Mouse (Mus musculus) MEL (cell line): Measurements from ENCODE around the gene Ucn2. TPM values are rescaled to one million over a fixed set of nuclear protein-coding genes. Genes with fewer than 3 reads are reported as not detected.
A peak's percentile ranks its signal among the peaks of the same experiment; 100 is the strongest.

Experiments used
- DNase-seq: peaks from one replicate; pipeline ENCODE4 v3.0.0; 2011; ENCODE audit warnings: low read depth, low spot score
- H3K27ac ChIP-seq: 2 replicates; pipeline ENCODE4 v1.5.1; 2012; ENCODE audit warnings: low read depth, mild to moderate bottlenecking, control low read depth, low read length, moderate library complexity; ENCODE audit not compliant: control insufficient read depth
- H3K27me3 ChIP-seq, 2 experiments: fragments of 150-350 bp in 1 of 2; sonication (generic) in 1 of 2; 2 replicates each; pipeline ENCODE4 v1.6.1; 2012; ENCODE audit warnings: low read length in 2 of 2, mild to moderate bottlenecking in 2 of 2, improper control_type of control experiment in 1 of 2, moderate library complexity in 1 of 2; ENCODE audit not compliant: insufficient read depth in 2 of 2, control insufficient read depth in 1 of 2
- H3K36me3 ChIP-seq, 2 experiments: 2 replicates each; pipeline ENCODE4 v1.6.1; 2012 to 2014; ENCODE audit warnings: low read length in 2 of 2, improper control_type of control experiment in 1 of 2, inconsistent platforms in 1 of 2, mild to moderate bottlenecking in 1 of 2; ENCODE audit not compliant: insufficient read depth in 2 of 2, control insufficient read depth in 1 of 2
- H3K4me1 ChIP-seq, 2 experiments: fragments of 150-350 bp in 1 of 2; sonication (generic) in 1 of 2; 2 replicates each; pipeline ENCODE4 v1.6.1; 2012; ENCODE audit warnings: low read length in 2 of 2, improper control_type of control experiment in 1 of 2, mild to moderate bottlenecking in 1 of 2; ENCODE audit not compliant: insufficient read depth in 2 of 2, control insufficient read depth in 1 of 2
- H3K4me3 ChIP-seq, 2 experiments: fragments of 150-350 bp in 1 of 2; sonication (generic) in 1 of 2; 2 replicates each; pipeline ENCODE4 v1.5.1; 2012; ENCODE audit warnings: low read depth in 2 of 2, low read length in 2 of 2, mild to moderate bottlenecking in 2 of 2, moderate library complexity in 2 of 2, control low read depth in 1 of 2, improper control_type of control experiment in 1 of 2; ENCODE audit not compliant: control insufficient read depth in 1 of 2, insufficient read depth in 1 of 2
- H3K79me2 ChIP-seq: 2 replicates; pipeline ENCODE4 v1.6.1; 2012; ENCODE audit warnings: mild to moderate bottlenecking, low read length, moderate library complexity; ENCODE audit not compliant: control insufficient read depth, poor library complexity, insufficient read depth
- H3K9ac ChIP-seq: 2 replicates; pipeline ENCODE4 v1.6.1; 2012; ENCODE audit warnings: low read depth, mild to moderate bottlenecking, control low read depth, low read length, moderate library complexity; ENCODE audit not compliant: control insufficient read depth, poor library complexity, severe bottlenecking
- H3K9me3 ChIP-seq: fragments of 150-350 bp; sonication (generic); replicated peaks from 2 replicates; pipeline ENCODE4 v1.6.1; 2012; ENCODE audit warnings: mild to moderate bottlenecking, low read length, improper control_type of control experiment, moderate library complexity; ENCODE audit not compliant: insufficient read depth
- BHLHE40 ChIP-seq: IDR thresholded peaks from 2 replicates; pipeline ENCODE4 v1.6.1; 2012; ENCODE audit warnings: low read depth, mild to moderate bottlenecking, inconsistent platforms, low read length, improper control_type of control experiment, borderline replicate concordance
- CHD1 ChIP-seq: IDR thresholded peaks from 2 replicates; pipeline ENCODE4 v1.6.1; 2012; ENCODE audit warnings: low read depth, mild to moderate bottlenecking, inconsistent platforms, low read length, improper control_type of control experiment
- CTCF ChIP-seq, 3 experiments: IDR thresholded peaks in 2 of 3; conservative IDR thresholded peaks in 1 of 3; 2 replicates each; pipeline ENCODE4 v1.5.1; 2011 to 2012; ENCODE audit warnings: low read length in 3 of 3, low read depth in 2 of 3, mild to moderate bottlenecking in 2 of 3, improper control_type of control experiment in 1 of 3, inconsistent platforms in 1 of 3, mixed read lengths in 1 of 3, moderate library complexity in 1 of 3; ENCODE audit not compliant: control insufficient read depth in 1 of 3, insufficient read depth in 1 of 3, poor library complexity in 1 of 3, severe bottlenecking in 1 of 3
- E2F4 ChIP-seq: IDR thresholded peaks from 2 replicates; pipeline ENCODE4 v1.6.1; 2011; ENCODE audit warnings: low read depth, low read length, improper control_type of control experiment, borderline replicate concordance
- ELF1 ChIP-seq: IDR thresholded peaks from 2 replicates; pipeline ENCODE4 v1.6.1; 2014; ENCODE audit warnings: low read depth, mild to moderate bottlenecking, inconsistent platforms, low read length, improper control_type of control experiment, moderate library complexity
- ETS1 ChIP-seq: IDR thresholded peaks from 2 replicates; pipeline ENCODE4 v1.6.1; 2012; ENCODE audit warnings: low read depth, mild to moderate bottlenecking, inconsistent platforms, low read length, improper control_type of control experiment, moderate library complexity
- GABPA ChIP-seq: IDR thresholded peaks from 2 replicates; pipeline ENCODE4 v1.6.1; 2012; ENCODE audit warnings: low read depth, mild to moderate bottlenecking, inconsistent platforms, low read length, improper control_type of control experiment, moderate library complexity
- HCFC1 ChIP-seq: IDR thresholded peaks from 2 replicates; pipeline ENCODE4 v1.6.1; 2012; ENCODE audit warnings: low read depth, mild to moderate bottlenecking, inconsistent platforms, low read length, improper control_type of control experiment, moderate library complexity
- MAX ChIP-seq: IDR thresholded peaks from 2 replicates; pipeline ENCODE4 v1.6.1; 2011; ENCODE audit warnings: low read length, improper control_type of control experiment
- MEF2A ChIP-seq: IDR thresholded peaks from 2 replicates; pipeline ENCODE4 v1.6.1; 2014; ENCODE audit warnings: low read depth, mild to moderate bottlenecking, inconsistent platforms, low read length, improper control_type of control experiment; ENCODE audit not compliant: poor library complexity, insufficient replicate concordance, severe bottlenecking; ENCODE audit errors: extremely low read depth
- MYC ChIP-seq: IDR thresholded peaks from 2 replicates; pipeline ENCODE4 v1.6.1; 2011; ENCODE audit warnings: low read depth, mild to moderate bottlenecking, low read length, improper control_type of control experiment, moderate library complexity
- NELFE ChIP-seq: IDR thresholded peaks from 2 replicates; pipeline ENCODE4 v1.6.1; 2011; ENCODE audit warnings: low read depth, low read length, improper control_type of control experiment
- POLR2A ChIP-seq, 2 experiments: IDR thresholded peaks; 2 replicates each; pipeline ENCODE4 v1.6.1; 2011 to 2012; ENCODE audit warnings: low read length in 2 of 2, mild to moderate bottlenecking in 2 of 2, control low read depth in 1 of 2, improper control_type of control experiment in 1 of 2, low read depth in 1 of 2, moderate library complexity in 1 of 2; ENCODE audit not compliant: control insufficient read depth in 1 of 2, insufficient read depth in 1 of 2, poor library complexity in 1 of 2
- POLR2AphosphoS5 ChIP-seq: IDR thresholded peaks from 2 replicates; pipeline ENCODE4 v1.6.1; 2012; ENCODE audit warnings: low read depth, borderline replicate concordance, mild to moderate bottlenecking, inconsistent platforms, low read length, moderate library complexity, mixed read lengths
- RAD21 ChIP-seq: IDR thresholded peaks from 2 replicates; pipeline ENCODE4 v1.6.1; 2011; ENCODE audit warnings: mild to moderate bottlenecking, low read depth, low read length, improper control_type of control experiment
- SIN3A ChIP-seq: IDR thresholded peaks from 2 replicates; pipeline ENCODE4 v1.6.1; 2012; ENCODE audit warnings: low read length, improper control_type of control experiment, inconsistent platforms
- SMC3 ChIP-seq: IDR thresholded peaks from 2 replicates; pipeline ENCODE4 v1.6.1; 2011; ENCODE audit warnings: low read depth, low read length, improper control_type of control experiment
- ZC3H11A ChIP-seq: IDR thresholded peaks from 2 replicates; pipeline ENCODE4 v1.6.1; 2012; ENCODE audit warnings: low read depth, mild to moderate bottlenecking, inconsistent platforms, low read length, improper control_type of control experiment
- polyA plus RNA-seq, 2 experiments: library from polyadenylated mRNA; stranded (reverse) in 1 of 2; unstranded in 1 of 2; fragments of >175 nt in 1 of 2; fragments of >200 nt in 1 of 2; gene quantifications; 2 replicates each; pipeline versions ENCODE4 v1.2.1 to v1.2.4; 2012; ENCODE audit warnings: low replicate concordance in 2 of 2, low read depth in 1 of 2; ENCODE audit not compliant: insufficient read length in 2 of 2, insufficient read depth in 1 of 2, missing spikeins in 1 of 2
- total RNA-seq: library from RNA; depleted of rRNA; stranded (reverse); fragments of 300-350 nt; gene quantifications from 2 replicates; pipeline ENCODE4 v1.2.3, GENCODE M21; 2012; rRNA removed

Ucn2 gene
- total and polyA plus RNA-seq, 3 experiments: 0.12 to 0.19 TPM; not detected in 1

DNA sequence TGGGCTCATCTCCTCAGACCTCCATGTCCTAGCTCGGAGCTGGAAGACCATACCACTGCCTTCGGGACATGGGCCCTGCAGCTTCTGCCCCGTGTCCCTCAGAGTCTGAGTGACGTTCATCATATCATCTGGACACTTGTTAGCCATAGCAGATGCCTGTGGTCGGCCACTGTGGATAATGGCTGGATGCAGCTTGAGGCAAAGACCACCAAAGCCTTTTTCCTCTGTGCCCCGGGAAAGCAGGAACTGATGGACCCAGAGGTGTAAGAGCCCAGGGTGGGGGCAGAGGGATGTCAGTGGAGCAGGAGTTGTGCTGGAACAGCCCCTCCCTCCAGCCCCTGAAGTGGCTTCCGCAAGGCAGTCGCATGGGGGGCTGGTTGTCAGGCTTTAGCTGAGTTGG lies 45.9 kb downstream of the Ucn2 start:
- no peak for DNase-seq
- H3K4me1 ChIP-seq: peaks cover 5 to 11% of the 10 kb centered on the region in 2 experiments
- TF ChIP-seq POLR2AphosphoS5: no peak
- no peak for TF ChIP-seq MEF2A
- TF ChIP-seq SMC3: no peak
- no peak for TF ChIP-seq CTCF (IDR thresholded peaks at IDR 0.05 in 2 of 3, conservative IDR thresholded peaks at IDR 0.05 in 1 of 3; ENCODE audit: control insufficient read depth in 1 of 3, insufficient read depth in 1 of 3, low read depth in 2 of 3, low read length in 3 of 3, poor library complexity in 1 of 3, severe bottlenecking in 1 of 3)
- no peak for TF ChIP-seq MAX
- TF ChIP-seq RAD21: no peak
- TF ChIP-seq GABPA: no peak
- no peak for TF ChIP-seq CHD1
- TF ChIP-seq ETS1: no peak
- no peaks in the 10 kb centered on the region for H3K9me3 ChIP-seq
- no peak overlapping the region for H3K9ac ChIP-seq
- H3K36me3 ChIP-seq: peaks cover 0 to 7% of the 10 kb centered on the region in 2 experiments; a peak in 2 of 4 replicates
- no peaks in the 10 kb centered on the region for H3K79me2 ChIP-seq
- H3K27me3 ChIP-seq: no peaks in the 10 kb centered on the region
- H3K27ac ChIP-seq: no peak overlapping the region
- H3K4me3 ChIP-seq: no peak overlapping the region

DNA sequence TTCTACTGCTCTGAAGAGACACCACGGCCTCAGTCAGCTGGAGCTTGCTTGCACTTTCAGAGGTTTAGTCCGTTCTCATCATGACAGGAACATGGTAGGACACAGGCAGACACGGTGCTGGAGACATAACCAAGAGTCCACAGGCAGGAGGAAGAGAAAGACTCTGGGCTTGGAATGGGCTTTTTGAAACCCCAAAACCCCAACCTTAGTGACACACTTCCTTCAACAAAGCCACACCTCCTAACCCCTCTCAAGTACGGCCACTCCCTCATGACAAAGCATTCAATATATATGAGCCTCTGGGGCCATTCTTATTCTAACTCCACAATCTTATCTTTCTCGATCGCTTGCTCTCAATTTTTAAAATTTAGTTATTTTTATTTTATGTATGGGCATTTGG lies 46.6 kb downstream of the Ucn2 start:
- peak; percentile 75 for DNase-seq
- TF ChIP-seq SIN3A (no peak), ZC3H11A (no peak), ELF1 (no peak), NELFE (peak; percentile 38; the same call in 1 of the 2 replicates), RAD21 (no peak), BHLHE40 (no peak), MYC (no peak), E2F4 (no peak), POLR2A (IDR thresholded peaks at IDR 0.05; ENCODE audit: control insufficient read depth in 1 of 2, insufficient read depth in 1 of 2, low read depth in 1 of 2, low read length in 2 of 2, poor library complexity in 1 of 2) (peak in 1 of 2 experiments; percentile 60; a peak in 1 of 4 replicates), HCFC1 (peak; percentile 38; the same call in 1 of the 2 replicates)
- H3K79me2 ChIP-seq: no peaks in the 10 kb centered on the region
- H3K9ac ChIP-seq: peak overlapping the region; percentile 59
- peaks cover 0 to 7% of the 10 kb centered on the region in 2 experiments; a peak in 2 of 4 replicates for H3K36me3 ChIP-seq
- no peaks in the 10 kb centered on the region for H3K9me3 ChIP-seq
- peaks cover 5 to 11% of the 10 kb centered on the region in 2 experiments for H3K4me1 ChIP-seq
- peak overlapping the region; percentile 65 for H3K27ac ChIP-seq
- no peaks in the 10 kb centered on the region for H3K27me3 ChIP-seq
- H3K4me3 ChIP-seq: peak overlapping the region; percentile 37 to 43; a peak in 2 of 4 replicates

Other genes with a start within 250 kb of the Ucn2 start
- 21.3 and 25.1 TPM in 2 replicates for gene Ip6k2, start 202.2 kb upstream of the Ucn2 start, total RNA-seq
- gene Ip6k2, start 202.2 kb upstream of the Ucn2 start, polyA plus RNA-seq: 10 to 100 TPM in 1 of 2 experiments, not detected in 1; 33.7 TPM
- gene Nckipsd, start 177.6 kb upstream of the Ucn2 start, total RNA-seq: 3.9 and 6.6 TPM in 2 replicates
- 10 to 100 TPM in 1 of 2 experiments, not detected in 1; 10.3 TPM for gene Nckipsd, start 177.6 kb upstream of the Ucn2 start, polyA plus RNA-seq
- gene Celsr3, start 159.7 kb upstream of the Ucn2 start, total RNA-seq: 0.12 TPM in 1 of 2 replicates, not detected in the other
- gene Celsr3, start 159.7 kb upstream of the Ucn2 start, polyA plus RNA-seq: under 1 TPM in 1 of 2 experiments, not detected in 1; 0.03 TPM
- 8.0 and 8.7 TPM in 2 replicates for gene Slc26a6, start 132.7 kb upstream of the Ucn2 start, total RNA-seq
- 10 to 100 TPM in 1 of 2 experiments, not detected in 1; 13.2 TPM for gene Slc26a6, start 132.7 kb upstream of the Ucn2 start, polyA plus RNA-seq
- not detected in 2 replicates for gene Tmem89, start 71.4 kb upstream of the Ucn2 start, total RNA-seq
- not detected for gene Tmem89, start 71.4 kb upstream of the Ucn2 start, polyA plus RNA-seq
- gene Uqcrc1, start 49.4 kb upstream of the Ucn2 start, total RNA-seq: 427 and 428 TPM in 2 replicates
- gene Uqcrc1, start 49.4 kb upstream of the Ucn2 start, polyA plus RNA-seq: 100 to 1,000 TPM in 1 of 2 experiments, not detected in 1; 494 TPM
- gene Col7a1, start 32.4 kb upstream of the Ucn2 start, total RNA-seq: 0.78 and 1.2 TPM in 2 replicates
- gene Col7a1, start 32.4 kb upstream of the Ucn2 start, polyA plus RNA-seq: 1 to 10 TPM in 1 of 2 experiments, not detected in 1; 2.6 TPM
- 3.2 and 5.1 TPM in 2 replicates for gene Pfkfb4, start 5.8 kb downstream of the Ucn2 start, total RNA-seq
- gene Pfkfb4, start 5.8 kb downstream of the Ucn2 start, polyA plus RNA-seq: 1 to 10 TPM in 1 of 2 experiments, not detected in 1; 6.4 TPM
- 38.3 and 41.0 TPM in 2 replicates for gene Shisa5, start 52.6 kb downstream of the Ucn2 start, total RNA-seq
- gene Shisa5, start 52.6 kb downstream of the Ucn2 start, polyA plus RNA-seq: 10 to 100 TPM in 1 of 2 experiments, not detected in 1; 71.7 TPM
- 8.9 and 10.0 TPM in 2 replicates for gene Trex1, start 73.7 kb downstream of the Ucn2 start, total RNA-seq
- 10 to 100 TPM in 1 of 2 experiments, not detected in 1; 17.0 TPM for gene Trex1, start 73.7 kb downstream of the Ucn2 start, polyA plus RNA-seq
- 18.0 and 18.4 TPM in 2 replicates for gene Atrip, start 88.1 kb downstream of the Ucn2 start, total RNA-seq
- gene Atrip, start 88.1 kb downstream of the Ucn2 start, polyA plus RNA-seq: 10 to 100 TPM in 1 of 2 experiments, not detected in 1; 35.3 TPM
- gene Ccdc51, start 96.5 kb downstream of the Ucn2 start, total RNA-seq: 26.8 and 28.4 TPM in 2 replicates
- 10 to 100 TPM in 1 of 2 experiments, not detected in 1; 15.1 TPM for gene Ccdc51, start 96.5 kb downstream of the Ucn2 start, polyA plus RNA-seq
- gene Tma7, start 96.6 kb downstream of the Ucn2 start, total RNA-seq: 346 and 400 TPM in 2 replicates
- gene Tma7, start 96.6 kb downstream of the Ucn2 start, polyA plus RNA-seq: 100 to 1,000 TPM in 1 of 2 experiments, not detected in 1; 366 TPM
- not detected in 2 replicates for gene Plxnb1, start 109.4 kb downstream of the Ucn2 start, total RNA-seq
- gene Plxnb1, start 109.4 kb downstream of the Ucn2 start, polyA plus RNA-seq: under 1 TPM in 1 of 2 experiments, not detected in 1; 0.07 TPM
- not detected in 2 replicates for gene Fbxw21, start 176.0 kb downstream of the Ucn2 start, total RNA-seq
- not detected for gene Fbxw21, start 176.0 kb downstream of the Ucn2 start, polyA plus RNA-seq
- not detected in 2 replicates for gene Fbxw13, start 210.0 kb downstream of the Ucn2 start, total RNA-seq
- gene Fbxw13, start 210.0 kb downstream of the Ucn2 start, polyA plus RNA-seq: not detected
- not detected in 2 replicates for gene Fbxw20, start 248.7 kb downstream of the Ucn2 start, total RNA-seq
- gene Fbxw20, start 248.7 kb downstream of the Ucn2 start, polyA plus RNA-seq: not detected